Mouse (Mus musculus) adrenal gland, adult 8-10 months (tissue): ENCODE data around the gene Kalrn. TPM values are rescaled to one million over a fixed set of nuclear protein-coding genes. Genes with fewer than 3 reads are reported as not detected.

Experiments used
- DNase-seq: peaks from one replicate; pipeline ENCODE4 v3.0.0; 2022
- total RNA-seq, 4 experiments: library from RNA; stranded (reverse); gene quantifications; 2 replicates each; pipeline ENCODE4 v1.2.4; 2022

Gene Kalrn
- total RNA-seq, 4 experiments from 2014 or later, result 11.2 to 18.8 (median 13.0) TPM

GRCm38 (mm10) chr16:34167042-34167441 is 406.3 kb downstream of the Kalrn start:
- DNase-seq, result no peak

- peak; percentile 69 for DNase-seq
These were observed 410.2 kb downstream of the Kalrn start for GRCm38 (mm10) chr16:34163086-34163485.

DNA sequence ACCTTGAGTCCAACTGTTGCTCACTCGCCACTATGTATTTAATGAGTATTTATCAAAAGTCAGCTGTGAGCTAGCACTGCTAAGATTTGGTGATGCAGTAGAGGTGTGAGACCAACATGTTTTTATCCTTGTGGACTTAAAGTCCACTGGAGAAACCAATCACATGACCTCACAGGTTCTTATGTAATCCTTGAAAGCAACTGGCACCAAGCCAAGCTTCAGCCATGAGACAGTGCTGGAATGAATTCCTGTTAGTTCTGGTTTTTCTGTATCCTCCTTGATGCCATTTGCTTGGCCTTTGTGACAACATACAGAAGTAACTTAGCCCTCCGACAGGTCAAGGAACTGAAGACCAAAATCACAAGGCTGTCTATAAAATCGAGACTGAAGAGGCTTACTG is 413.8 kb downstream of the Kalrn start:
- DNase-seq, result no peak

DNA sequence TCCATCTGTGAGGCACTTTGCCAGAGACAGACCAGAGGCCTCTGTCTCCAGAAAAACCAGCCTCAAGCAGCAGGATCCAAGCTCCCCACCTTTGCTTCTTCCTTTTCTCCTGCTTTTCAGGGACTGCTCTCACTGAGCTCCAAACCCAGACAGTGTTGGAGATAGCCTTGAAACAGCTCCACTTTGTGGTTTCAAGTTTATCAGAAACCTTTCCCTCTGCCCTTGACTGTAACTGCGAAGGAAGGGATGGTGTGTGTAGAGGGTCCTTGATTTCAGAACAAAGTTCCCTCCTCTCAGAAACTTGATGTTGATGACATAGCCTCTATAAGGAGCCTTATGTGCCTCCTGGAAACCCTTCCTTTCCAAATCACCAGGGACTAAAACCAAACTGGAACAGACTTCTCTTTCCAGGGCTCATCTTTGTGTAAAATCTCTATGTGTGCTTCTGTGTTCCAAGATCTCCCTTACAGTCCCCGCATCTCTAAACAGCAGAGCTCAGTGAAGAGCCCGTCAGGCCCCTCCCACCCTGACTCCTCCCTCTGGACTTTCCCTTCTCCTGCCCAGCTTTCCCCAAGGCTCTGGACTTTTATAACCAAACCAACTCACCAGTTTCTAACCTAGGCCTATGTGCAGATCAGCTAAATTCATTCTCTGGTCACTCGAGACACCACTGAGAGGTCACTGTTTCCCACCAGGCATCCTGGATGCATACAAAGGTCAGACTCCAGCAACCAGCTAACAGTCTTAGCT is 415.8 kb downstream of the Kalrn start:
- peak; percentile 13 for DNase-seq

DNA sequence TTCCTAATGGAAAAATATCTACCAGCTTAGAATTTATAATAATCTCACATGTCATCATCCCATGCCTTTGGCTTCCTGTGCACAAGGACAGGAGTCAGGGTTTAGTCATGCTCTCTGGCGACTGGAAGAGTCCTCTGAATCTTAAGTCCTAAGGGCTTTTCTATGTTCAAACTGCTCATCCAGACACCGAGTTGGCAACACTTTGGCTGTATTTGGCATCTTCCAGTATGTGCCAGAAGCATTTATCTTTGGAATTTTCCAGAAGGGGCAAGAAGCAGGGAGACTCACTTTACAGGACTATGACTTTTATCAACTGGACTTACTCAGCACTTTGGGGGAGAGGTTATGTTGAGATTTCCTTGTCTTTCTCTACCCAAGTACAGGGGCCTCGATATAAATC is 417.6 kb downstream of the Kalrn start:
- DNase-seq, result no peak

- DNase-seq, result no peak
These were observed 418.4 kb downstream of the Kalrn start for GRCm38 (mm10) chr16:34154903-34155302.

GRCm38 (mm10) chr16:34151528-34152071 is 421.7 kb downstream of the Kalrn start:
- DNase-seq, result no peak

- no peak for DNase-seq
These were observed 431.7 kb downstream of the Kalrn start for GRCm38 (mm10) chr16:34141670-34142069.

GRCm38 (mm10) chr16:34135074-34135473 is 438.3 kb downstream of the Kalrn start:
- no peak for DNase-seq

GRCm38 (mm10) chr16:34134628-34135027 is 438.7 kb downstream of the Kalrn start:
- no peak for DNase-seq

DNA sequence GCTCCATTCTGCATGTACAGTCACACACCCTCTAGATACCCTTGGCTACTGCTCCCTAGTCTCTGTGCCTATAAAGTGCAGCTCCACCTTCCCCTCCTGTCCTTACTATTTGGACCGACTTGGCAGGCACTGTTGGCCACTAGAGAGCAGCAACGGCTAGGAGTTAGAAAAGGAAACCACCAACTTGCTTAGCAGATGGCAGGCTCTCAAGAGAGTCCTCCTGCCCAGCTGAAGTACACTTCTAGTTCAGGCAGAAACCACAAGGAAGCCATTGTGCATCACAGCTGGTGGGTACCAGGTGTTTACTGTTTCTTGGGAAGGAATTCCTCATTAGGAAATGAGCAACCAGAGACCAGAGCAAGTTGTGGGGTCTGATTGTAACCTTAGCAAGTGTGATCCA is 447.7 kb downstream of the Kalrn start:
- DNase-seq, result peak; percentile 44

GRCm38 (mm10) chr16:34122486-34122885 is 450.8 kb downstream of the Kalrn start:
- DNase-seq, result no peak

- no peak for DNase-seq
These were observed 452.0 kb downstream of the Kalrn start for GRCm38 (mm10) chr16:34121288-34121687.

DNA sequence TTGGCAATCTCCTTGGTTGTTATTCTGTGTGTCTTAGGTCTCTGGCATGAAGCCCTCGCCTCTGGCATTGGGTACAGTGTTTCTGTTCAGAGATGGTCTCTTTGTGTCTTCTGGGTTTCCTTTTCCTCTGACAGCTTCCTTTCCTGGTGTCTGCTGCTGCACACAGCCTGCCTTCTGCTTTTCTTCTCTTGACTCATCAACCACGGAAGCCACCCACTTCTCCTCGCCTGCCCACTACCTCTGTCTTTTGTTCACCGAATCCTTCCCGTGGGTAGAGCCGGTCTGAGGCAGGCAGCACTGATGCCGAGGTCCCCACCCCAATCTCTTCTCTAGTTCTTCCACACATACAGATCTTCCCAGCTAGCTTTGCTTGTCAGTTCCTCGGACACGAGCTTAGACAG is 452.5 kb downstream of the Kalrn start:
- no peak for DNase-seq

DNA sequence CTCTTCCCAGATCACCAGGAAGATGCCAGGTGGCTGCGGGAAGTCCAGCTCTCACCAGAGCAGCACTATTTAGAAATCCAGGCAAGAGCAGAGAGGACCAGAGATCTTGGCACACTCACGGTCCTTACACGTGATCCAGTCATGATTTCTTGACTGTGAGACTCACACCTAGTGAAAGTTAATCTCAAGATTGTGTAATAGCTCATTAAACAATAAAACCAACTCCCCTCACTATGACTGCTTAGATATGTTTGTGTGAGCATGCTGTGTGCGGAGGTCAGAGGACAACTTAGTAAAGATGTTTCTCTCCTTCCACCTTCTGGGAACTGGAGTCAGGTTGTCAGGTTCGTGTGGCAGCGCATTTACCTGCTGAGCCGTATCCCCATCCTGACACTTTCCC is 453.5 kb downstream of the Kalrn start:
- no peak for DNase-seq

- no peak for DNase-seq
These were observed 454.0 kb downstream of the Kalrn start for GRCm38 (mm10) chr16:34119370-34119769.

- DNase-seq, result peak; percentile 20
These were observed 458.7 kb downstream of the Kalrn start for GRCm38 (mm10) chr16:34114665-34115064.

- DNase-seq, result no peak
These were observed 460.2 kb downstream of the Kalrn start for GRCm38 (mm10) chr16:34113150-34113549.

- DNase-seq, result no peak
These were observed 460.8 kb downstream of the Kalrn start for GRCm38 (mm10) chr16:34112490-34112889.

DNA sequence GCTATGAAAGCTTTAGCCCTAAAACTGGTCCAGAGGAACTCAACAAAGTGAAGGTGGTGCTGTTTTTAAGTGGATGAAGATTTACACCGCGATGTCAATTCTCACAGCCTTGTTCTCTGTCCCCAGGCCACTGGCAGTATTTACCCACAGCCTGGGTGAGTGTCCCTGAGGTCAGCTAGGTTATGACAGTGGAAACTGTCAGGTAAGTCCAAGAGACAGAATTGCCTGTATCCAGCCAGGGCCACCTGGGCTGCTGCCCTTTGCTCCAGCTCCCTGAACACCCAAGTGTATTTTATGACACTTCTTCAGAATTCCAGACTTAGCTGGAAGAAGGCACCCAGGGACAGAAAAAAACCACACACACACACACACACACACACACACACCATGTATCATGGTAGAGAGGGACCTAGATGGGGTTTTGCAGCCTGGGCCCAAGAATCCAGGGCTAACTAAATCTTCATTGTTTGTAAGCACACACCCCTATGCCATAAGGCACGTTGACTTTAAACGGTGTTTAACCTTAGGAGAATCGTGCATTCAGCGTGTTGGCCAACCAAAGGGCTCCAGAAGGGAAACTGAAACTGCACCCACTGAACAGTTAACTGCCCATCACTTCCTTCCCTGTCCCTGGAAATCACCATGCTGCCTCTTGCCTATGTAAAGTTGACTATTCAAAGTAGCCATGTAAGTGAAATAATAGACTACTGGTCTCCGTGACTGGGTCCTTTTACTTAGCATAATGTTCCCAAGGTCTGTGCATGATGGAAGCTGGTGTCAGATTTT is 462.3 kb downstream of the Kalrn start:
- no peak for DNase-seq

GRCm38 (mm10) chr16:34104427-34104826 is 468.9 kb downstream of the Kalrn start:
- DNase-seq, result no peak

DNA sequence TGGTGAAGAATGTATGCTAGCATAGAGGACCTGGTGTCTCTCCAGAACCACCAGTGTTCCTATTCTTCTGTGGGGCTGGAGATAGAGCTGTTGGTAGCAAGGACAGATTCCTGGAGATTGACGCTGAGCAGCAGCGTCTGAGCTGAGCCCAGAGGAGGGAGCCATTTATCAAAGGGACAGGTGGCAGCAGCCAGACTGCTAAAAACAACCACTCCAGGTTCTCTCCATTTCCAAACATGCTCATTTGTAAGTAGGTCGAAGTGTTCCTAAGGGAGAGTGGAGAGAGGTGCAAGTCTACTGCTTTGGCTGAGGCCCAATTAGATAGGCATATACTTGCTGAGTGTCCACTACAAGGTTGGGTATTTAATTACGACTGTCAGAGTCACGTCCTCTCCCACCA is 470.6 kb downstream of the Kalrn start:
- DNase-seq, result no peak

- no peak for DNase-seq
These were observed 473.5 kb downstream of the Kalrn start for GRCm38 (mm10) chr16:34099795-34100194.
